Mouse (Mus musculus) spleen, adult 12 weeks (tissue): ENCODE results near the gene S100a11.
"Not testable (repeated sequence)": the region's sequence is repeated elsewhere in the genome, so short reads cannot be mapped to it uniquely, and the experiment has no call there.

ENCODE experiments used
- DNase-seq: peaks from one replicate; pipeline ENCODE4 v3.0.0; 2022; ENCODE audit warnings: low spot score

S100a11 gene

DNA sequence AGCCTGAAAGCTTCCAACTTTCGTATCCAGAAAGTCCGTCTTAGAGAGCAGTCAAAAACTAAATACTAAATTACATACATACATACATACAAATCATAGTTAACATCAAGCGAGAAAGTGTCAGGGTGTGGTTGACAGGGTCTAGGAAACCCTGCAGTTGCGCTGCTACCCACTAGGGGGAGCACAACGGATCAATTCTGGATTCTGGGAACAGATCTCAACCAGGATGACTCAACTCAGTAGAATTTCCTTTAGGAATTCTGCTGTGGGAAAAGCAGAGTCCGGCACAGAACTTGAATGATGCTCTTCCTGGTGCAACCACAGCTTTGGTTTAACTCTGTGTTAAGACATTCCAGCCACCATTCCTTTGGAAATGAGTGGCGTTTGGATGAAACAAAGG lies 2.3 kb downstream of the S100a11 start:
- no peak for DNase-seq

DNA sequence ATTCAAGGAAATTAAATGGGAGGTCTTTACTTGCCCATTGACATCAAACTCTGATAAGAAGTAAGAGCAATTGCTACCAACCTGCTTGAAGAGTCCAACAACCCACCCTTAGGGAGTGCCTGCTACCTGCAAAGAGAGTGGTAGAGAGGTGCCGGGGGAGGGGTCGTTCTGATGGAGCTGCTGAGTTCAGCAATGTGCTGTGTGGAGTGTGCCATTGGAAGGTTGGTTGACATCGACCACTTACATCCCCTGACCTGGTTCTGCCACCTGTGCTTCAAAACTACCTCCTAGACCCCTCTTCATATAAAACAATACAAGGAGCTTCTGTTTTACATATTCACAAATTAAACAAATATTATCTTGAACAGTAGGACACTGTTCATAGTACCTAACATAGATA lies 7.0 kb downstream of the S100a11 start:
- DNase-seq = no peak

DNA sequence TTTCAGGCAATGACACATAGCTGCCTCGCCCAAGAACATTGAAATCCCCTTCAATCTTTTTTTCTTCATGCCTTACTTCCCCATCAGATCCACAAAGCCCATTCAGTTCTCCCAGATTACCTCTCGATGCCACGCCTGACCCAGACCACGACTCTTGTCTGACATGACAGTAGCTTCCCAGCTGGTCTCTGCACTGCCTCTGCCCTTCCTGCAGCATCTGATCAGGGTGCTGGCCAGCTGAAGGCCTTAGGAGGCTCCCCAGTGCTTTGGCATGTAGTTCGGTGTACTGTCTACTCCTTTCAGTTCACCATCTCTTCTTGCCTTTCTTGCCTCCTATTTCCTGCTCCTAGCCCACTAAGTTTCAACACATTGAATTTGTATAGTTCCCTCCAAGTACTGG lies 8.5 kb downstream of the S100a11 start:
- DNase-seq = no peak

DNA sequence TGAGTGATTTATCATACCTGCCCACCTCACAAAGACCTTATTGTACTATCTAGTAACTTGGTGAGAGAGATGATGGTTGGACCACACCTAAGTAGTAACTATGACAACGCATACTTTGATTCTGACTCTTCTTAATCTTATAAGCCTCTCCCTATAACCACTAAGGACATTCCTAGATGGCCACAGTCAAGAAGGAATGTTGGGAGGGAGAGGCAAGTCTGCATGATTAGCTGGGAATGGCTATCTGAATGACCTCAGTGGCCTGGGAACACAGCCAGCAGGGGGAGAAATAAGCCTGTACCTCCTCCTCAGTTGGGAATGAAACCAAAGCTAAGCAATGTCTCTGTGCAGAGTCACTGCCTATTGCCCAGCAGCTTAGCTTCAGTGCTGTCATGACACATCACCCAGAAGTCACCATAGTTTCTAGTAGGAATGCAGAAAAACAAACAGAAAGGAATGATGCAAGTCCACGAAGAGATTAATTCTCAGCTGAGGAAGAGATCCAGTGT lies 16.8 kb downstream of the S100a11 start:
- DNase-seq = no peak

DNA sequence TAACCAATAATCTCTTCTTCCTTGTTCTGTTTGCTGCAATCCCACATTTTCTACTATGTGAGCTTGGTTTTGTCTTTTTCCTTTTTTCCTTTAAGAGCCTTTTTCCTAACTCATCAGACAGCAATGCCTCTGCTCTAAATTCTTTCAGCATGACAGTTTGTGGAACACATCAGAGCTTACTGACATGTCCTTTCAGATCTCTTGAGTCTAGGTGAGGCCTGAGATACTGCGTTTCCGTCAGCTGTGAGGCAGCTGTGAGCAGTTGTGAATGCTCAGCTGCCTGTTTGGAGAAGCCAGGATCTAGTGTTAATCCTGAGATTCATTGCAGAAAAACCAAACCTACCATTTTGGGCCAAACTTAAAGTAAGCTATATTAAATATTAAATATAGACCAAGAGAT lies 18.2 kb downstream of the S100a11 start:
- DNase-seq = no peak

DNA sequence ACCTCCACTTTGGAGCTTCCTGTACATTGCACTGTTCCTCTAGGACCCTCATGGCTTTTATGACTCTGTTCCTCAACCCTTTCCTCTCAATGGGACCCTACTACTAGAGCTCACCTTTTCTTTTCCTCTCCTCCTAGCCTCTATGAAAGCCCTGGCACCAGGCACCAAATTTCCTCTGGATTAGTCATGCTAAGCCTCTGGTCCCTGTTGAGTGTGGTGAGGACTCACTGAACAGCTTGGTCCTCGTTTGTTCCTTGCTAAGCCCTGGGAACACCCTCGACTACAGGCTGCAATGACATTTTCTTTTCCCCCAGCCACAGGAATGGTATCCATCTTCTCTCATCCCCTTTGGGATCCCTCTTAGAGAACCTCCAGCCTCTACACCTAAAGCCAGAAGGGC lies 21.2 kb downstream of the S100a11 start:
- no peak for DNase-seq

DNA sequence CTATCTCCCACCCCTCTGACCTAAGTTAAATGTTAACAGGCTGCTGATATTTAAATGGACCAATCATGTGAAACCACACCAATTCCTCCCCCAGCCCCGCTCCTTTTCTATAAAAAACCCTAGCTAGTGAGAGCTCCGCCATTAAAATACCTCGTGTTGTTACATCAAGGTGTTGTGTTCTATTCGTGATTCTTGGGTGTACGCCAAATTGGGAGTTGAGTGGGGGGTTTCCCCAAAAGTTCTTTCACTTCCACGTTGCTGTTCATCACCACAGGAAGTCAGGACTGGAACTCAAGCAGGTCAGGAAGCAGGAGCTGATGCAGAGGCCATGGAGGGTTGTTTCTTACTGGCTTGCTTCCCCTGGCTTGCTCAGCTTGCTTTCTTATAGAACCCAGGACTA lies 23.9 kb downstream of the S100a11 start:
- DNase-seq = not testable (repeated sequence)

DNA sequence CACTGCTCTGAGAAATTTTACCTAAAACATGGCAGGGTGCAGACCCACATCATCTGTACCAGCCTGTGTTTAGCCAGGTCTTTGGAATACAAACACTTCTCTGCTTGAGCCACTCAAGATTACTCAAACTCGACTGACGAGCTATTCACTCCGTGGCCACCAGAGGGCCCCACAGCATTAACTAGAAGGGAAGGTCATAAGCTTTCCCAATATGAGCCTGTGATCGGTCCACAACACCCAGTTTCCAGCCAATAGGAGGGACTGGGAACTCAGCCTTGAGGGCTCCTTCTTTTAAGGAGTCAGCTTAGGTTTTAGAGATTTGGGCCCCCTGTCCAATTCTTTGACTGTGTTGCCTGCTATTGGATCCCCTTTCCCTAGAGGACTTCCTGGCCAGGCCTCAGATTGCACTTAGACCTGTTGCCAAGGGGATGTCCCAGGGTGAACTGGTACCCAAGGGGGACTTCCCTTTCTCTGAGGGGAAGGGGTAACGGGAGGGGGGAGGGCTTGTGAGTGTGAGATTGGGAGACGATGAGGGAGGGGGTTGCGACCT lies 26.9 kb downstream of the S100a11 start:
- DNase-seq = peak; percentile 62

DNA sequence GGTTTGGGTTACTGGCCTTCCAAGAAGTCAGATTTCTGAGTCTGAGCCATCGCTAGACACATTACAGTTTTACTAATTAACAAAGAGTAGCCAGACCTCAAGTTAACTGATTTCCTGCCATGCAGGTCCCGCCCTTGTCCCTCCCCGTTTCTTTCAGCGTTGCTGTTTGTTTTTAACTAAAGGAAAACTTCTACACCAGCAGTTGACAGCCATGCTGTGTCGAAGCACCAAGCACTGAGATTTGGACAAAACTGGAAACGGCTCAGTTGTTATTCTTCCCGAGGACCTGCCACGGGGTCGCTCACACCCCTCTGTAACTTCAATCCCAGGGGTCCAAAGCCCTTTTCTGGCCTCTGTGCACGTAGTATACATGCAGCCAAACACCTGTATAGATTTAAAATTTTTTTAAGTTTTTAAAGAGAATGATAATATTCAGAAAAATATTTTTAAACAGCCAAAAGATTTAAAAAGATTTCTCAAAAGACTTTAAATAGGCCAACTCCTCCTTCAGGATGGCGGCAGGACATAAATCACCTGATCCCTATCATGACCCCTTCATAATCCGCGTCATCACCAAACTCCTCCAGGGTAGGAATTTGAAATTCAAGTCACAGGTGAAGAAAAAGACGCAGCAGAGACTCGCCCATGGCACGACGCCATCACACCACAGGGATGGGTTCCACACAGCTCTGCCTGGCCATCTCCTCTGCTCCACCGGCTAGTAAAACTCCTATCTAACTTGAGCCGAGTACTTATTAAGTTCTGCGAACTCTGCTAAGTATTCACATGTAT lies 27.7 kb downstream of the S100a11 start:
- DNase-seq = no peak

DNA sequence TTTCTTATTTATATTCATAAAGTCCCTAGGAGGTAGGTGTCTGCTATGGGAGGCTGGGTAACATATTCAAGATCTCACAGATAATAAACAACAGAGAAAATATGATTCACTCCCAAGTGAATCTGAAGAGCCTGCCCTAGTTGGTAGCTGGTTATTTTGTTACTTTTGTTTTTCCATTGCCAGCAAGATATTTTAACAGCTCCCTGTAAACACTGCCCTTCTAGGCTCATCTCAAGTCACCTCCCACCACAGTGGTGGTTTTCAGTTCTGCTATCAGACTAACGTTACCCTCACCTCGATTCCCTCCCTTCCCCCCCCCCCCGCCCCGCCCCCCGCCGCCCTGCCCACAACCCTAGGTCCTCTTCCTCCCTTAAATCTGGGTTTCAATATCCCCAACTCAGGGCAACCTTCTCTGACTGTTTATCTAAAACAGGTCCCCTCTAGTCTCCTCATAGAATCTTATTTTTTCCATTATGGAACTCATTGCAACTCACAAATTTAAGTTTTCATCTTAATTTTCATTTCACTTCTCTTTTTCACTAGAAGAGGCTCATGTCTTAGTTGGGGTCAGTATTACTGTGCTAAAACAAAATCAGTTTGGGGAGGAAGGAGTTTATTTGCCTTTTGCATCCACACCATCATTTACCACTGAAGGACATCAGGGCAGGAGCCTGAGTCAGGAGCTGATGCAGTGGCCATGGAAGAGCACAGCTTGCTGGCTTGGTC lies 28.4 kb downstream of the S100a11 start:
- no peak for DNase-seq

DNA sequence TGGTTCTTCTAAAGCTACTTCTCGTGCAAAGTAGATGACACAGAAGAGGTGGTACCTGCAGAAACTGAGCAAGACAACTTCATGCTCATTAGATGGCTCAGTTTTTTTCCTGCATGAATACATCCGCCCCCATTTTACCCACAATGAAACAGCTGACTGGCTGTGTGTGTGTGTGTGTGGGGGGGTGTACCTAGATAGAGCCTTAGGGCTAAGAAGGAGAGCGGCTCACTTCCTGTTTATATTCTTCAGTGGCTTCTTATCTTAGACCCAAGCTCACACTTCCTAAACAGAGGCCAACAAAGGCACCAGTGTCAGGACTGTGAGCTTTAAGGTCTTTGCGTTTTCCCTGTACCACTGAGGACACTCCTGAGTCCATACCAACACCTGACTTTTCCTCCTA lies 29.7 kb downstream of the S100a11 start:
- no peak for DNase-seq

DNA sequence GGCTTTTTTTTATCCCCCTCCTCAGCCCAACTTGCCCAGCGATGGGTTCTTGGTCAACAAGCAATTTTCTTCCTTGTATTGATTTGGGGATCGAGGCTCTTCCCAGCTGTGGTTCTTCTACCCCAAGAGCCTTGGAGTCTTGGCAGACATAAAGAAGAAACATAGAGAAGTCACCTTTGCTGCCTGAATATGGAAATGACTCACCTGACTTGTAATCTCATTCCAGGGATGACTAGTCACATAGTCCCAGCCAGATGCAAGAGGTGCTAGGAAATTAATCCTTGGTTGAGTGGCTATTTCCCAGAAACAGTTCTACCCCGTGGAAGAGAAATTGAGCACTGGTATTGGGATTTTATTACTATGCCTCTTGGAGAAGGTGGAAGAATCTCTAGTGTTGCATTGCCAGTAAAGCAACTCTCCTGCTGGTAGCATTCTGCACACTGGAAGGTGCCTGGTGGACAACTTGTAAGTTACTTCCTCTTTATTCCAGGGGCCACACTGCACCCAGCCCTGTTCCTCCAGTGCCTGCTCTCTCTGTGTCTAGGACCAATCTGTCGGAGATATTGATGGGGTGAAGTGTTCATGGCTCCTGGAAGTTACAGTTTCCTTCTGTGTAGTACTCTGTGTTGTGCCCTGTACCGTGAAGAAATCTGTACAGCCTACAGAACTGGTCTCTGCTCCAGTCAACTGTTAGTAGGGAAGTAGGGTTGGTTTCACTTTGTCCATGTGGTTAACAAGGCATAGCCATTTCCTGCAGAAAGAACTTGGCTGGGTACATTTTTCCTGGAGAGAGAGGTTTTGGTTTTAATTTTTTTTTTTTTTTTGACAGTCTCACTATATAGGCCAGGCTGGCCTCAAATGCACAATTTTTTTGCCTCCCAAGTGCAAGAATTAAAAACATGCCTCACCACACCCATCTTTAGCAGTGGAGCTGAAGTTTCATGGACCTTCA lies 31.9 kb downstream of the S100a11 start:
- DNase-seq = no peak

DNA sequence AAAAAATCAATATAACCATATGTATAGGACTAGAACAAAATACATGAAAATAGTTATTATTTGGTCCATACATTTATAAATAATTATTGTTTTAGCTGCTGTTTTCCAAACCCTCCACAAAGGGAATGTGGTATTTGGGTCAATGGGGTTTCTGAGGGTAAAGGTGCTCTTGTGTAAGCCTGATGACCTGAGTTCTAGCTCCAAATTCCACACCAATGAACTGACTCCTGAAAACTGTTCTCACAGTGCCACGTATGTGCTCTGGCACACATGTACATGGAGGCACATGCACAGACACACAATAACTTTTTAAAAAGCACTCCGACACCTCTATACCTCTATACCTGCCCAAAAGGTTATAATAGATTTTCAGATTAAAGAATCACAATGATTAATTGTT lies 33.0 kb downstream of the S100a11 start:
- DNase-seq = no peak

DNA sequence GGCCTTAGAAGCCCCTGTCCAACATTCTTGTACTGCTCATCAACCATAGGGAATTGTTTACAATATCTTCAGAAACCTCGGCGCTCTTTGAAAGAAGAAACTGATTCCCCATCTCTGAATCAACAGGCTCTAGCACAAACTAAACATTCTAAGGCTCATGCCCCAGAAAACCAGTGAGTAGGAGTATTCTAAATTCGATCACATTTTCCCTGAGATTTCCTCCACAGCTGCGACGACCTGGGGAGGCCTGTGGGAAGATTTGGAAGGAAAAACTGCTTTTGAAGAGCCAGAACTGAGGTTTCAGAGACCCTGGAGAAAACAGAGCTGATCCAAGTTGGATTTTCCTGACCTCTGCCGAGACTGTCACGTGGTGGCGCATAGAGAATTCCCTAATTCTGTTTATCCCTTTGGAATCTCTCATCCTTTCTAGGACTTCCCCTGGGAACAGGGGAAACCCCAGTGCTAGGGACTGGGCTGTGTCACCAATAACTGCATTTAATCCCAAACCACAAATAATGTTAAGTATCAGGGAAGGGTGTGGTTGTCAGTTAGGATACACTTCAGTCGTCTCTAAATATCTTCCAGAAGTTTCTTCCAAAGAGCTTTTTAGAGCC lies 33.6 kb downstream of the S100a11 start:
- DNase-seq = no peak

DNA sequence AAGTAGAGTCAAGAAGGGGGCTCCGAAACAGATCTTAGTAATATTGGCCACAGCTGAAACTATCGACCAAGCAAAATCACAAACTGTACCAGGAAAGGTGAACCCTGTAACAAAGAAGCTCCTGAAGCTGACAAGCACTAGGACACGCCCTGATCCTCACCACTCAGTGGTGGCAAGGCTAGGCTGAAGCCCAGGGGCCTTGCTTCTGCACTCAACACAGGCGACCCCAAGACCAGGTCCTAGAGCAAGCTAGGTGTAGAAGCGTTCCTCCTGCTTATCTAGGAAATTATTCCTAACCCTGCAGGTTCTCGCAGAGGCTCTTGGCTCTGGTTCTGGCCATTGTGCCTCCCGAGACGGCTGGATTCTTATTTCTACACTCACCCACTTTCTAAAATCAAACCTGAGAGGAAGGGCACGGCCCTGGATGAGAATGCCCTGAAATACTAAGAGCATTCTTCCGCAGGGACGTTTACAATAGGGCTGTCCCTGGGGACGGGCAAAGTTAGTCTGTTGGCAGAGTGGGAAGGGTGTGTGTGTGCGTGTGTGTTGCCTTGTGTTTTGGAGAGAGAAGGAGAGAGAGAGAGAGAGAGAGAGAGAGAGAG lies 34.2 kb downstream of the S100a11 start:
- no peak for DNase-seq

DNA sequence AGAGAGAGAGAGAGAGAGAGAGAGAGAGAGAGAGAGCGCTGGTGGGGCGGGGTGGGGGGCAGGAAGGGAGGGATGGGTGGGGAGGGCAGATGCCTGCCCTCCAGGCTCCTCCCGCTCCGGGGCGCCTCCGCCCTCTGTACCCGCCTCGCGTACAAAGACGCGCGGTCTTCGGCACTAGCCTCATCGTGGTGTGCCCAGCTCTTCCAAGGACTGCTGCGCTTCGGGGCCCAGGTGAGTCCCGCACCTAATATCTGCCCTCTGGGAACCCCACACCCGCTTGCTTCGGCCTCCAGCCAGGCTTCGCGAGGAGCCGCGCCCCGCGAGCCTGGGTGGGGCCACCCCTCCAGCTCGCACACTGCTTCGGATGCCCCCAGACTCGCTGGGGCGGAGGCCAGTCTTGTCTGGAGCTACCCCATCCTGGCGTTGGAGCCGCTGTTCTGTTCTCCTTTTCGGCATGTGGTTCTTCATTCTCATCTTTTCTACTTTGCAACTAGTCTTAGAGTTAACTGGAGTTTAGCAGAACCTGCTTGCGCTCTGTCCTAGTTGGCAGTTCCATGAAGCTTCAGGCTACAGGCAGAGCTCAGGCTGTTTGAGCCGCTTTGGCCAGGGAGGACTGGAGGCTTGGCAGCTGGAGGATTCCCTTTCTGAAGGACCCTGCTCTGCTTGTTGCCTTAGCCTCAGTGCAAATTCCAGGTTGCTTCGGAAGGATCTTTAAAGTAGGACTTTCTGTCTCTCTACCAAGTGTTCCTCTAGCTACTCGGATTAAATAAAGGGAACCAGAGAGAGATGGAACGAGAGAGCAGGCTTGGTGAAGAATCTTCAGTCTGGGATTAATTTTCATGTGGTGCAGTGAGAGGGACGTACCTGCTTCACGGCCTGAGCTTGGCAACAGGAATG lies 34.9 kb downstream of the S100a11 start, which contains the start of gene S100a10:
S100a10 (plus strand) TSS at position 100 of the 897 bp plus-strand sequence.
- DNase-seq = peak; percentile 46

DNA sequence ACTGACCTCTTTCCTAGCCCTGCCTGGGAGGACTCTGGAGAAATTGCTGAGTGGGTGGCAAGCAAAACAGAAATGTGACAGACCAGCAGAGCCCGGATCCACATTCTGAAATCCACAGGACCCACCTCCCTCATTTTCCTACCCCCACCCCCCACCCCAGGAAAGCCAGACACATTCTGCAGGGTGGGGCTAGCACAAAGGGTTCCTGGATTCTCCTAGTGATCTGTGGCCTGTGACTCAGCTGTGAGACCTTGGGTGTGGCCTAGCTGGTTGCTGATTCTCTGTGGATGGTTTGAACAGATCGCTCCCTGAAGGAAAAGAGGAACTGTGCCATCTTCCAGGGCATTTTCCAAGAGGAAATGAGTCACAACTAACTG lies 35.6 kb downstream of the S100a11 start:
- no peak for DNase-seq

DNA sequence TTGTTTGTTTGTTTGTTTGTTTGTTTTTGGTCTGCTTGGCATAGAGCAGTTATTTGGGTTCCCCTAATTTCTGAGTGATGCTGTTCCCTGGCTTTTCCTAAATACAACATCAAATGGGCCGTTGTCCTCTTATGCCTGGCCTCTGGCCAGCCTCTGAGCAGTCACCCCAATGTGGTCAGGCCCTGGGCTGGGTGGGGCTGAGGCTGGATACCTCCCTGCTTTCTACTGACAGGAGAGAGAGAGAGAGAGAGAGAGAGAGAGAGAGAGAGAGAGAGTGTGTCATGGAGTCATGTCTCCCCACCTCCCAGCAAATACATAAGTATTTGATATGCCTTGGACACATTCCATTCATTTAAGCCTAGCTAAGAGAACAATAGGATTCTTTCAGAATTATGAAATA lies 36.3 kb downstream of the S100a11 start:
- no peak for DNase-seq

DNA sequence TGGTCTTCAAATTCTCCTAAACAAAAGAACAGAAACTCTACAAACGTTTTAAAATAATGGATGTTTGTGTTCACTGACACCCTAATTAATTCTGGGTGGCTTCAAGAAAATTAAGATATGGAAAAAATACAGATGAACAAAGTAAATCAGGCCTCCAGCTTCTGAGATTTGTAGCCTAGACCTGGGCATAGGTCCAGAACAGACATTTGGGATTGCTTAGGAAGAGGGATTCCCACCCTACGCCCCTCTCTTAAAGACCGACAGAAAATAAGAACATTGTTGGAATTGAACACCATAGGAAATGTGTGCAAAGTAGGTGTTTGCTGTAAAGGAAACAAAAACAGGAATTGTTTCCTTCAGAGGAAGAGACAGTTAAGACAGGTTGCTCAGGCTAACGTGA lies 37.2 kb downstream of the S100a11 start:
- DNase-seq = no peak

DNA sequence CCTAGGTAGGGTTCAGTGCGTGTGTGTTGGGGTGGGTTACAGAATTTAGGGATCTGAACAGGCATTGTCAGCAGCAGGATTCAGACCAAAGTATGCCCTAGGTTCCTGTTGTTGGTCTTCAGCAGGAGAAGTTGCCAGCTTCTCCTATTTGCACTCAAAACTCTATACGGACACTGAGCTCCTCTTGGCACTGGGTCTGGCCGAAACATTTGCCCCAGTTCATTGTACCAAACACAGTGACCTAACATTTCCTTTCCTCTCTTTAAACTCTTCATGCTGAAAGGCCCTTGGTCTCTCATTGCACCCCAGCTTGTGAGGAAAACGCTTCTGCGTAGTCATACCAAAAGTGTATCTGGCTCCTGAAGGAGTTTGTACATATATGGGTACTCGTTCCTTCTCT lies 39.7 kb downstream of the S100a11 start:
- no peak for DNase-seq
